Mouse (Mus musculus): ENCODE measurements around the gene Fhod1. TPM values are rescaled to one million over a fixed set of nuclear protein-coding genes. Genes with fewer than 3 reads are reported as not detected.

Gene Fhod1
- polyA plus RNA-seq, 1 experiment from 2014 or later, result 0.63 TPM

DNA sequence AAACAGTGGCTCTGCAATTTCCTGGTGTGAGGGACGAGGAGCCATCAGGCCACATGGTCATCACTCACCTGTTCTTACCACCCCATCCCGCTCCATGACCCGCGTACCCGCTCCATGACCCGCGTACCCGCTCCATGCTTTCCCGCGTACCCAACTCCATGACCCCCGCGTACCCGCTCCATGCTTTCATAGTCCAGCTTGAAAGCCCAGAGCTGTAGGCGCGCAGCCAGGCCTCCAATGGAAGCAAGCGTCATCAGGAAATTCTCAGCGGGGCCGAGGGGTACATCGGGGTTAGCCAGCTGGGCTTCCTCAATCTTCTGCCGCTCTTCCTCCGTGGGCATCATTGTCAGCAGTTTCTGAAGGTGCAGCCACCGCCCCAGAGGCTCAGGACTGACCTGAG is 16.3 kb downstream of the Fhod1 start:
- ATAC-seq (ENCODE audit: low read depth), result no peak
- no peak overlapping the region for H3K4me2 ChIP-seq
- H3K9me3 ChIP-seq, result no peaks in the 10 kb centered on the region
- H3K4me3 ChIP-seq, result no peak overlapping the region
- H3K36me3 ChIP-seq, result peaks cover 64% of the 10 kb centered on the region
- no peaks in the 10 kb centered on the region for H3K27me3 ChIP-seq
- peaks cover 13% of the 10 kb centered on the region for H3K4me1 ChIP-seq (replicated peaks)
- WGBS, result 94% methylated on average over 22 of the region's 22 CpGs
- no peak overlapping the region for H3K27ac ChIP-seq (replicated peaks)
- no peak overlapping the region for H3K9ac ChIP-seq

DNA sequence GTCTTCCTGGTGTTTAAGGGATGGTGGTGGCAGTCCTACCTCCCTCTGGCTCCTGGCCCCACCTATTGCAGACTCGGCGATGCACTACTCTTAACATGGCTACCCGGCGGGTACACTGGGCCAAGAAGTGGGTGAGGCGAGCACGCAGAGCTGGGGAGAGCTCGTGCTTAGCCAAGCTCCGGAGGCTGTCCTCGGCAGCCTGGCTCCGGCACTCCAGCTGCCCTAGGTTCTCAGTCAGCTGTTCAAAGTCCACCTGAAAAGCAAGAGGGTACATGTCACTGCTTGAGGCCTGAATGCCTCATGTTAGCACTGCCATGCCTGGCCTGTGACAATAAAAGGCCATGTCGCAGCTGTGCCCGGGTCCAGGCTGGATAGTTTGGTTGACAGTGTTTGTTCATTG is 17.4 kb downstream of the Fhod1 start:
- H3K27me3 ChIP-seq, result no peaks in the 10 kb centered on the region
- H3K36me3 ChIP-seq, result peaks cover 60% of the 10 kb centered on the region
- H3K4me3 ChIP-seq, result no peak overlapping the region
- no peak overlapping the region for H3K9ac ChIP-seq
- H3K9me3 ChIP-seq, result no peaks in the 10 kb centered on the region
- no peak overlapping the region for H3K4me2 ChIP-seq
- H3K27ac ChIP-seq (replicated peaks), result no peak overlapping the region
- no peak for ATAC-seq (ENCODE audit: low read depth)
- 93% methylated on average over 12 of the region's 12 CpGs for WGBS
- peaks cover 16% of the 10 kb centered on the region for H3K4me1 ChIP-seq (replicated peaks)

DNA sequence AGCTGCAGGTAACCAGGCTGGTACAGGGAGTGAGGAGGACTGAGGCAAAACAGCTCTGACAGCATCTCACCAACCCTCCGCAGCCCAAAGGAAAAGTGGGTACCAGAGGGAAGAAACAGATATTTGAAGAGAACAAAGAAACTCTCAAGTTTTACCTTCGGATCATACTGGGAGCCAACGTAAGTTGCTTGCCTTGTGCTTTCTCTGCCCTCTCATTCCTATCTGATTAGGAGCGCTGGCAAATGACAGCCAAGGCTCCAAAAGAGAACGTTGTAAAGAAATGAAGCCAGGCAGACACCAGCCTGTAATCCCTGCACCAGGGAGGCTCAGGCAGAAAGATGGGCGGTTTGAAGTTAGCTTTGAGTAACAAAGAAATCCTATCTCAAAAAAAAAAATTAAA is 20.8 kb downstream of the Fhod1 start:
- ATAC-seq (ENCODE audit: low read depth), result no peak
- Histone ChIP-seq H3K9me3 (no peaks in the 10 kb centered on the region), H3K27ac (replicated peaks) (peak overlapping the region; percentile 87; the same call in 1 of the 2 replicates), H3K4me2 (peak overlapping the region; percentile 94), H3K4me3 (peak overlapping the region; percentile 79), H3K9ac (peak overlapping the region; percentile 91), H3K36me3 (peaks cover 54% of the 10 kb centered on the region), H3K27me3 (no peaks in the 10 kb centered on the region), H3K4me1 (replicated peaks) (peaks cover 27% of the 10 kb centered on the region)
- WGBS, result 45% methylated on average over 6 of the region's 6 CpGs

DNA sequence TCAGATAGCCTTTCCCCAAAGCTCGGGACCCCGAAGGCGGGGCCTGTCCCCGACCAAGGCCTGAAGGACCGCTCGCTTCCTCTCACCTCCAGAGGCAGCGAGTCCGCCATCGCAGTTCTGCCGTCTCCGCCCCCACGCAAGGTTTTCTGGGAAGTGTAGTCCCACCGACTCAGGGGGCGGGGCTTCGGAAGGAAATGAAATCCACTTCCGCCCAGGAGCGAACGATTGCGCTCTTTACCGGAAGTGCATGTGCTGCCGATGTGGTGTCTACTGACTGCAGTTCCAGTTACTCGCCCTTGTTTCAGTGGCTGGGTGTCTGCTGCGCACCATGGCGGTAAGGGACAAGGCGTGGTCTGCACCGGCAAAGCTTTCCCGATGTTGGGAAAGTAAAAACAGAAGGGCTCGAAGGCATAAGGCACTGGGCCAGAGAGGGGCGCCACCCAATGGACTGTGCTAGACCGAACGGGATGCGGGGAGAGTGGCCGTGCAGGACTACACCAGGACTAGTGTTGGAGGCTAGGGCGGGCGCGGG is 21.5 kb downstream of the Fhod1 start, which contains the start of the genes Lrrc29 and Tmem208:
Lrrc29 (minus strand) TSS at position 138 of the 532 bp plus-strand sequence.
Tmem208 (plus strand) TSS at position 214 of the 532 bp plus-strand sequence.
- WGBS, result under 1% methylated on average over 36 of the region's 36 CpGs
- ATAC-seq (ENCODE audit: low read depth), result peak; percentile 90
- H3K36me3 ChIP-seq, result peaks cover 48% of the 10 kb centered on the region

DNA sequence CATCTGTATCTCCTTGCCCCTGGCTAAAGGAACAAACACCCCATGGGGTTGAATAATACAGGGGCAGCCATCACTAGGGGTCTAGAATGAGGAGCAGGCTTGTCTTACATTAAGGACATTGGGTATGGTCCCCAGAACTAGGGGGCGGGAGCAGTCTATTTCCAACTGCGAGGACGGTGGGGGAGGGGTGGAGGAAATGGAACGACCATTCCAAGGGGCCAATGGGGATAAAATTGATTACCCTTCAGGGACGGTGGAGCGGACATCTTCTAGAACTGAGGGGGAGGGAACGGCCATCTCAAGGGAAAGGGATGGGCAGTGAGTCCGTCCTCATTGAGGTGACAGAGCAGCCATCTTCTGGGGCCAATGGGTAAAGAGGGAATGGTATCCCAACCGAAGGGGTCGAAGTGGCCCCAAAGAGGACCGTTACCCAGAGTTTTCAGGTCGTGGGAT is 22.1 kb downstream of the Fhod1 start:
- Histone ChIP-seq H3K27me3 (no peaks in the 10 kb centered on the region), H3K36me3 (peaks cover 43% of the 10 kb centered on the region), H3K4me2 (peak overlapping the region; percentile 85), H3K4me1 (replicated peaks) (peaks cover 27% of the 10 kb centered on the region), H3K9me3 (no peaks in the 10 kb centered on the region), H3K9ac (peak overlapping the region; percentile 91), H3K27ac (replicated peaks) (peak overlapping the region; percentile 87), H3K4me3 (peak overlapping the region; percentile 79)
- under 1% methylated on average over 12 of the region's 12 CpGs for WGBS
- ATAC-seq (ENCODE audit: low read depth), result peak; percentile 68

More for the DNA sequence above, 21.5 kb downstream of the Fhod1 start, which contains the start of the genes Lrrc29 and Tmem208:
- peak within 1 kb of the TSS; percentile 79 for H3K4me3 ChIP-seq
- peak within 1 kb of the TSS; percentile 87 for H3K27ac ChIP-seq (replicated peaks)
- peaks cover 27% of the 10 kb centered on the region for H3K4me1 ChIP-seq (replicated peaks)
- H3K9me3 ChIP-seq, result no peaks in the 10 kb centered on the region
- no peaks in the 10 kb centered on the region for H3K27me3 ChIP-seq
- peak within 1 kb of the TSS; percentile 94 for H3K4me2 ChIP-seq
- peak within 1 kb of the TSS; percentile 91 for H3K9ac ChIP-seq

DNA sequence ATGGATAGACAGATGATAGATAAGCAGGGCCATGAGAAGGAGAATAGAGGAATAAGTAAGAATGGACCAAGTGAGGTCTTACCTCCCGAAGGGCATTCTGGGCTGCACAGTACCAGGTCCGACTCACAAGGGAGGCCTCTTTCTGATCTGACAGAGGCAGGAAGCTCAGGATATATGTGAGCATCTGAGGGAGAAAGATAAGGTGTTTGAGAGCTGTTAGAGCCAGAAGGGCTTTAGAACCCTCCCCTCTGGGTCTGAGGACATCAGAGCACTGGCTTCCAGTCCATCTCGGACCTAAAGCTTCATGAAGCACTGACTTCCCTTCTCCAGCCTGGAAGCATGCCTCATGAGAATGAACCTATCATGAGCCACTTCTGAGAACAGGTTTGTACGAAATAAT is 24.6 kb downstream of the Fhod1 start:
- no peaks in the 10 kb centered on the region for H3K9me3 ChIP-seq
- no peak overlapping the region for H3K4me2 ChIP-seq
- 93% methylated on average over 4 of the region's 4 CpGs for WGBS
- H3K27me3 ChIP-seq, result no peaks in the 10 kb centered on the region
- H3K4me3 ChIP-seq, result no peak overlapping the region
- peaks cover 40% of the 10 kb centered on the region for H3K36me3 ChIP-seq
- H3K9ac ChIP-seq, result no peak overlapping the region
- ATAC-seq (ENCODE audit: low read depth), result no peak
- peaks cover 27% of the 10 kb centered on the region for H3K4me1 ChIP-seq (replicated peaks)
- H3K27ac ChIP-seq (replicated peaks), result no peak overlapping the region

DNA sequence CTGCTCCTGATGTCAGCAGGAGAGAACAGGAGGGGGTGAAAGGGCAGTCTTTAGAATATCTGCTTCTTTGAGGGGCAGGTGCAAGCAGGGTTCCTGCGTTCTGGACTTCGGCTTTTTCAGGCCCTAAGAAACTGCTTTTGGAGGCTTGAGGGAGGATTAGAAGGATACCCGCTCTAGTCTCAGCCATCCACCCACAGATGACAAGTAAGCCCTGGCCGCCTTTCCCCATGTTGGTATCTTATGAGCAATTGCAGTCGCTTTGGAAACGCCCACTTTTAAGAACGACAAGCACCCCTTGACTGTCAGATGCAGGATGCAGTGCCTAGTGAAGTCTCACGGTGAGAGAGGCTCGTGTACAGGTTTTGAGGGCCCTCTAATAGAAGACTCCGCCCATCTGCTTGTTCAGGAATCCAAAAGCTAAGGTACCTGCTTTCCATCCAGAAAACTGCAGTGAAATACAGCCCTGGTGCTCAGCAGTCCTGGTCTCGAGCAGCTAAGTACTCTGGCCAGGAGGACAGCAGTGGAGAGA is 29.0 kb downstream of the Fhod1 start:
- WGBS, result 82% methylated on average over 11 of the region's 11 CpGs
- no peaks in the 10 kb centered on the region for H3K9me3 ChIP-seq

DNA sequence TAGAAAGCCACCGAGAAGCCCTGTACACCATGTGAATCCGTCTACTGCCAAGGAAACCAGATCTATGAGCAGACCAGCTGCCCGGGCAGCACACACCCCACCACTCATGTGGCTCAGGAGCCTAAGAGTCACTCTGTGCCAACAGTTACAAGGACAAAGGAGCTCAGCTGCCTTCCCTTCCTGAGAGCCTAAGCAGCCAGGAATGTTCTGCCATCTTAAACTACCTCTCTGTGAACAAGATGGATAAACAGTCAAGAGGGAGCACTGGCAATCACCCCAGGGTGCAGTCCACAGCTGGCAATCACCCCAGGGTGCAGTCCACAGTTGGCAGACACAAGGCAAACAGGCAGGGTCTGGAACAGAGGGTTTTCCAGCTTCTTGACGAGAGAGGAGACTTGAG is 29.8 kb downstream of the Fhod1 start:
- Histone ChIP-seq H3K27ac (replicated peaks) (no peak overlapping the region), H3K27me3 (no peaks in the 10 kb centered on the region), H3K9ac (peak overlapping the region; percentile 22; the same call in 1 of the 2 replicates), H3K36me3 (peaks cover 80% of the 10 kb centered on the region), H3K4me2 (no peak overlapping the region), H3K9me3 (no peaks in the 10 kb centered on the region), H3K4me1 (replicated peaks) (no peaks in the 10 kb centered on the region), H3K4me3 (no peak overlapping the region)
- ATAC-seq (ENCODE audit: low read depth), result no peak
- WGBS, result 81% methylated on average over 4 of the region's 4 CpGs

More for the DNA sequence above, 29.0 kb downstream of the Fhod1 start:
- Histone ChIP-seq H3K4me3 (no peak overlapping the region), H3K4me2 (no peak overlapping the region), H3K27me3 (no peaks in the 10 kb centered on the region), H3K27ac (replicated peaks) (no peak overlapping the region), H3K4me1 (replicated peaks) (no peaks in the 10 kb centered on the region), H3K9ac (no peak overlapping the region), H3K36me3 (peaks cover 77% of the 10 kb centered on the region)
- ATAC-seq (ENCODE audit: low read depth), result no peak

DNA sequence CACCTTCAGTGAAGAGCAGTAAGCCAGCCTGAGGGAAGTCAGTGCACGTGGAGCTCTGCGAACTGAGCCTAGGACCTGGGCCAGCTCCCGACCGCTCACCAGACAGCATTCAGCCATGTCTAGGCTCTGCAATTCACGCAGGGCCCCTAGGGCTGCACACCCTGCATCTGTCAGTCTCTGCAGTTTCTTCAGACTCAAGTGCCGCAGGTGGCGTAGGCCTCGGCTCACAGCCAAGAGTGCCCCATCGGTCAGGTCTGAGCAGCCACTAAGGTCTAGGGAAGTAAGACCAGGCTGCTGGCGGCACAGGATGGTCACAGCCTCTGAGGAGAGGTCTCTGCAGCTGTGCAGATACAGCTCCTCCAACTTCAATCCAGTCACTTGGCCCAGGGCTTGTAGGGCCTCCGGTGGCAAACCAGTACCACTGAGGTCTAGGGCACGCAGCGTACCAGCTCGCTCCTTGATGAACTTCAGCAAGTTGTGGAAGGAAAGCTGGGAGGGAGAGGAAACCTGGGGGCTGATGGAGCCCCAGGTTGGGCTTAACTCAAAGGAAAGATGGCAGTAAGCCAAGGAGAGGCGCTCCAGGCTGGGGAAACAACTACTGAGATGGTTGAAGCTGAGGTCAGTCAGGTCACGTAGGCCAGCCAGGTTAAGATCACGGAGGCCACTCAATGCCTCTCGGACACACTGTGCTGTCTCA is 32.5 kb downstream of the Fhod1 start:
- no peaks in the 10 kb centered on the region for H3K9me3 ChIP-seq
- no peak overlapping the region for H3K4me3 ChIP-seq
- peaks cover 95% of the 10 kb centered on the region for H3K36me3 ChIP-seq
- no peak overlapping the region for H3K27ac ChIP-seq (replicated peaks)
- H3K9ac ChIP-seq, result no peak overlapping the region
- H3K27me3 ChIP-seq, result no peaks in the 10 kb centered on the region
- 92% methylated on average over 18 of the region's 18 CpGs for WGBS
- H3K4me2 ChIP-seq, result no peak overlapping the region
- no peaks in the 10 kb centered on the region for H3K4me1 ChIP-seq (replicated peaks)
- ATAC-seq (ENCODE audit: low read depth), result no peak

DNA sequence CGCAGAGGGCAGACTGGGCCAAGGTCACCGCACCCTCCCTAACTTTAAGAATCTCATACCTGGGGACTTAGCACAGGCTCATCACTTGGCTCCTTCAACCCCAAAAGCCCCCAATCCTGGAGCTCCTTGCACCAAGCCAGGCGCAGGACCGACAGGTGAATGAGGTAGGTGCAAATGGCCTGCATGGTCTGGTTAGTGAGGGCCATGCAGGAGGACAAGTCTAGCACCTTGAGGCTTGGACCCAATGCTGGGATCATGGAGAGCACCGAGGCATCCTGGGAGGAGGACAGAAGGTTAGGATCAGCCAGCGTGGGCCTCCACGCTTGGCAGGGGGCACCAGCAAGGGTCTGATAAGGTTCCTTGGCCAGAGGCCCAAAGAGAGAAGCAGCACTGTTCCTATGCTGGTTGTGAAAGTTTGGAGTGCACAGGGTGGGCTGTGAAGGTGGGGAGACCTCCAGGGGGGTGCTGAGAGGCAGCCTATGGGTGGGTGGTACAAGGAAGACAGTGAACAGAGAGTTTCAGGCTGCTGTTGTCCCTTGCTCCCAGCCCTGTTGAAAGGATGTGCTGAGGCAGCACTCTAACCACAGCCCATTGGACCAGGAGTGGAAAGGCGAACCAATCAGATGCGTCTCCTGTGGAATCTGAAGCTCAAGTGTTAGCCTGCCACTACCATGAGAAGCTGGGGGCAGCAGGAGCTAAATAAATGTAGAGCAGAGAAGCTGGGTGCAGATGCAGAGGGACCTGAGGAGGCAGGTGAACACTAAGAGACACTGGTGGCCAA is 33.9 kb downstream of the Fhod1 start:
- H3K36me3 ChIP-seq, result peaks cover 93% of the 10 kb centered on the region
- no peaks in the 10 kb centered on the region for H3K27me3 ChIP-seq

DNA sequence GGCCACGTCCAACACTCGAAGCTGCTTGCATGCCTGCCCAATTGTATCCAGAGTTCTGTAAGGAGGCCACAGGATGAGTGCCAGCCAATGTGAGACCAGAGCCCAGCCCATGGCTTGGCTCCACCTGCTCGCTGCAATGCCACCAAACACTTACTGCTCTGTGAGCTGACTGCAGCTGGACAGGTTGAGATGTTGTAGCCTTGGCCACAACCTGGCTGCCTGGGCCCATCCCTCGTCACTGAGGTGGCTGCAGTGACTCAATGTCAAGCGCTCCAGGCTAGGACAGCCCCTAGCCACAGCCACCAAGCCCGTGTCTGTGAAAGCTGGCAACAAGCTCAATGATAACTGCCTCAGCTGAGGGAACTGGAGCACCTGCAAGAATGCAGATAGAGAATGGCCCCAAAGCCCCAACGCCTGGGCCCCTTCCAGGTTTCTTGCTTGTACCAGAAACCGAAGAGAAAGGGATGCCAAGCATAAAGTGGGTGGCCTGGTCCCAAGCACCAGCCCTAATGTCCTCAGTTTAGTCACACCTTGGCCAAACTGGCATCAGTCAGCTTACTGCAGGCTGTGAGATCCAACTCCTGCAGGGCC is 34.8 kb downstream of the Fhod1 start:
- Histone ChIP-seq H3K36me3 (peaks cover 93% of the 10 kb centered on the region), H3K4me2 (no peak overlapping the region), H3K27ac (replicated peaks) (no peak overlapping the region), H3K27me3 (no peaks in the 10 kb centered on the region), H3K9ac (no peak overlapping the region), H3K4me3 (no peak overlapping the region), H3K9me3 (no peaks in the 10 kb centered on the region), H3K4me1 (replicated peaks) (no peaks in the 10 kb centered on the region)
- WGBS, result 88% methylated on average over 8 of the region's 8 CpGs
- ATAC-seq (ENCODE audit: low read depth), result no peak

More for the DNA sequence above, 33.9 kb downstream of the Fhod1 start:
- H3K4me2 ChIP-seq, result no peak overlapping the region
- no peak overlapping the region for H3K27ac ChIP-seq (replicated peaks)
- 0 out of 2 replicates have a peak, but pooled peaks have one; percentile 34 for ATAC-seq (ENCODE audit: low read depth)
- no peak overlapping the region for H3K9ac ChIP-seq
- H3K4me1 ChIP-seq (replicated peaks), result no peaks in the 10 kb centered on the region
- H3K9me3 ChIP-seq, result no peaks in the 10 kb centered on the region
- H3K4me3 ChIP-seq, result no peak overlapping the region
- 81% methylated on average over 9 of the region's 9 CpGs for WGBS
